13 mouse cellular contexts compared by ENCODE assay signal in genomic region chr11:28934449-28934848, GRCm38 (mm10).
A peak's percentile ranks its signal among the peaks of the same experiment; 100 is the strongest.
DNase-seq lines count a peak whose midpoint lies in the region; ATAC-seq and TF ChIP-seq lines count a peak whose summit lies in the region.
"Had no signal": no experiment of that assay in that cellular context is flagged by ENCODE, and none has a peak within 500 bp of the region (broad histone marks: within the 10 kb centered on the region; RNA-seq: fewer than 3 reads in every experiment).

No protein-coding gene starts in this region.

- no peaks in the 10 kb centered on the region for H3K36me3 ChIP-seq in hindbrain, postnatal 0 days (ENCODE audit: insufficient read depth, low read length)
- no peaks in the 10 kb centered on the region for H3K36me3 ChIP-seq in hindbrain, embryonic 14.5 days (replicated peaks; ENCODE audit: control insufficient read depth, insufficient read depth)
- no peaks in the 10 kb centered on the region for H3K36me3 ChIP-seq in liver, postnatal 0 days (replicated peaks; ENCODE audit: insufficient read depth, low read length)
- no peaks in the 10 kb centered on the region for H3K36me3 ChIP-seq in liver, embryonic 11.5 days (ENCODE audit: control insufficient read depth, insufficient read depth, low read length)
- H3K36me3 ChIP-seq: forebrain, embryonic 15.5 days; heart, embryonic 13.5 days; hindbrain, embryonic 15.5 days; stomach, embryonic 15.5 days had no signal

- no peak for DNase-seq in hindbrain, postnatal 0 days (ENCODE audit: low spot score)
- no peak for DNase-seq in hindbrain, embryonic 14.5 days (ENCODE audit: low spot score)
- DNase-seq in liver, postnatal 0 days: no peak
- no peak for DNase-seq in liver, embryonic 11.5 days (ENCODE audit: low spot score)
- DNase-seq in ES-CJ7 (ENCODE audit: low read depth, low spot score): peak; percentile 45
- DNase-seq in ZHBTc4 (ENCODE audit: low read depth, low spot score): peak; percentile 53
- no peak for DNase-seq in cerebellum, adult 9-10 months
- DNase-seq: cerebellum, postnatal 14 days; gastrocnemius, postnatal 10 days had no signal

- no peak for ATAC-seq in hindbrain, postnatal 0 days
- ATAC-seq in hindbrain, embryonic 14.5 days (ENCODE audit: low FRiP score): no peak
- ATAC-seq in liver, postnatal 0 days: no peak
- ATAC-seq in liver, embryonic 11.5 days (replicated peaks; ENCODE audit: low FRiP score): no peak
- ATAC-seq: forebrain, embryonic 15.5 days had no signal

- no peak overlapping the region for H3K4me2 ChIP-seq in hindbrain, postnatal 0 days (ENCODE audit: low read depth, low read length)
- no peak overlapping the region for H3K4me2 ChIP-seq in hindbrain, embryonic 14.5 days (replicated peaks)
- no peak overlapping the region for H3K4me2 ChIP-seq in liver, postnatal 0 days (ENCODE audit: low read depth, low read length)
- H3K4me2 ChIP-seq in liver, embryonic 11.5 days: no peak overlapping the region
- H3K4me2 ChIP-seq: forebrain, embryonic 15.5 days; heart, embryonic 13.5 days; hindbrain, embryonic 15.5 days; stomach, embryonic 15.5 days had no signal

- TF ChIP-seq EP300 in liver, postnatal 0 days (IDR thresholded peaks at IDR 0.05; ENCODE audit: low read depth): no peak

- TF ChIP-seq CTCF in hindbrain, postnatal 0 days (IDR thresholded peaks at IDR 0.05; ENCODE audit: low read depth): peak; percentile 35
- TF ChIP-seq CTCF in liver, postnatal 0 days (IDR thresholded peaks at IDR 0.05; ENCODE audit: low read depth): peak; percentile 32

- no peaks in the 10 kb centered on the region for H3K4me1 ChIP-seq in hindbrain, postnatal 0 days (ENCODE audit: insufficient read depth, low read length)
- H3K4me1 ChIP-seq in hindbrain, embryonic 14.5 days (replicated peaks; ENCODE audit: control insufficient read depth, insufficient read depth, low read length): no peaks in the 10 kb centered on the region
- no peaks in the 10 kb centered on the region for H3K4me1 ChIP-seq in liver, postnatal 0 days (ENCODE audit: insufficient read depth)
- no peaks in the 10 kb centered on the region for H3K4me1 ChIP-seq in liver, embryonic 11.5 days (replicated peaks; ENCODE audit: control insufficient read depth, insufficient read depth, low read length)
- H3K4me1 ChIP-seq: forebrain, embryonic 15.5 days; heart, embryonic 13.5 days; hindbrain, embryonic 15.5 days; stomach, embryonic 15.5 days had no signal

- no peak overlapping the region for H3K9ac ChIP-seq in hindbrain, postnatal 0 days (replicated peaks; ENCODE audit: low read length)
- H3K9ac ChIP-seq in hindbrain, embryonic 14.5 days: no peak overlapping the region
- H3K9ac ChIP-seq in liver, postnatal 0 days (replicated peaks): no peak overlapping the region
- H3K9ac ChIP-seq in liver, embryonic 11.5 days (ENCODE audit: low read depth, low read length): no peak overlapping the region
- H3K9ac ChIP-seq: forebrain, embryonic 15.5 days; heart, embryonic 13.5 days; hindbrain, embryonic 15.5 days; stomach, embryonic 15.5 days had no signal

- H3K27ac ChIP-seq in hindbrain, postnatal 0 days: no peak overlapping the region
- no peak overlapping the region for H3K27ac ChIP-seq in hindbrain, embryonic 14.5 days
- H3K27ac ChIP-seq in liver, postnatal 0 days (ENCODE audit: low read depth): no peak overlapping the region
- H3K27ac ChIP-seq in liver, embryonic 11.5 days (ENCODE audit: low read depth, low read length): no peak overlapping the region
- H3K27ac ChIP-seq: forebrain, embryonic 15.5 days; heart, embryonic 13.5 days; hindbrain, embryonic 15.5 days; stomach, embryonic 15.5 days had no signal

- H3K9me3 ChIP-seq in hindbrain, postnatal 0 days (ENCODE audit: low read length): no peaks in the 10 kb centered on the region
- H3K9me3 ChIP-seq in hindbrain, embryonic 14.5 days (ENCODE audit: control insufficient read depth, low read length): no peaks in the 10 kb centered on the region
- H3K9me3 ChIP-seq in liver, postnatal 0 days (ENCODE audit: low read length): no peaks in the 10 kb centered on the region
- no peaks in the 10 kb centered on the region for H3K9me3 ChIP-seq in liver, embryonic 11.5 days (ENCODE audit: control insufficient read depth, low read length)
- H3K9me3 ChIP-seq: forebrain, embryonic 15.5 days; heart, embryonic 13.5 days; hindbrain, embryonic 15.5 days; stomach, embryonic 15.5 days had no signal

- no peaks in the 10 kb centered on the region for H3K27me3 ChIP-seq in hindbrain, postnatal 0 days (ENCODE audit: insufficient read depth, low read length)
- no peaks in the 10 kb centered on the region for H3K27me3 ChIP-seq in hindbrain, embryonic 14.5 days (ENCODE audit: control insufficient read depth, insufficient read depth, low read length)
- H3K27me3 ChIP-seq in liver, postnatal 0 days (ENCODE audit: insufficient read depth, low read length): no peaks in the 10 kb centered on the region
- H3K27me3 ChIP-seq in liver, embryonic 11.5 days (replicated peaks; ENCODE audit: control insufficient read depth, insufficient read depth, low read length): no peaks in the 10 kb centered on the region
- H3K27me3 ChIP-seq: forebrain, embryonic 15.5 days; heart, embryonic 13.5 days; hindbrain, embryonic 15.5 days; stomach, embryonic 15.5 days had no signal

- no peak overlapping the region for H3K4me3 ChIP-seq in hindbrain, postnatal 0 days (ENCODE audit: low read length)
- H3K4me3 ChIP-seq in hindbrain, embryonic 14.5 days (replicated peaks; ENCODE audit: low read length): no peak overlapping the region
- no peak overlapping the region for H3K4me3 ChIP-seq in liver, postnatal 0 days (ENCODE audit: low read depth, low read length)
- H3K4me3 ChIP-seq in liver, embryonic 11.5 days (ENCODE audit: low read depth, low read length): no peak overlapping the region
- H3K4me3 ChIP-seq: forebrain, embryonic 15.5 days; heart, embryonic 13.5 days; hindbrain, embryonic 15.5 days; stomach, embryonic 15.5 days had no signal

Comparison
In these comparisons a context has a peak if more than half of its experiments do, and no peak if none do; other contexts are left out.
1. DNase-seq: peak in ES-CJ7 (single experiment) and ZHBTc4 (single experiment); none in hindbrain, postnatal 0 days (single experiment), hindbrain, embryonic 14.5 days (single experiment), liver, postnatal 0 days (single experiment), liver, embryonic 11.5 days (single experiment) and cerebellum, adult 9-10 months (single experiment).